Mouse (Mus musculus) ES-E14 (cell line): ENCODE measurements around the gene Heg1.

ENCODE experiments used
- CHD2 ChIP-seq: IDR thresholded peaks from 2 replicates; pipeline ENCODE4 v1.6.1; 2014; ENCODE audit warnings: mild to moderate bottlenecking, low read depth, low read length, inconsistent platforms
- ZNF384 ChIP-seq: IDR thresholded peaks from 2 replicates; pipeline ENCODE4 v1.6.1; 2012; ENCODE audit warnings: low read depth, low read length, inconsistent platforms

GRCm38 (mm10) chr16:33698277-33698790 lies 14.2 kb downstream of the Heg1 start:
- no peak for TF ChIP-seq CHD2
- TF ChIP-seq ZNF384: no peak
